Mouse (Mus musculus) kidney, adult 9 months (tissue): ENCODE measurements around the gene Ccdc34.

Experiments
- DNase-seq: peaks from one replicate; pipeline ENCODE4 v3.0.0; 2022

The Ccdc34 gene

DNA sequence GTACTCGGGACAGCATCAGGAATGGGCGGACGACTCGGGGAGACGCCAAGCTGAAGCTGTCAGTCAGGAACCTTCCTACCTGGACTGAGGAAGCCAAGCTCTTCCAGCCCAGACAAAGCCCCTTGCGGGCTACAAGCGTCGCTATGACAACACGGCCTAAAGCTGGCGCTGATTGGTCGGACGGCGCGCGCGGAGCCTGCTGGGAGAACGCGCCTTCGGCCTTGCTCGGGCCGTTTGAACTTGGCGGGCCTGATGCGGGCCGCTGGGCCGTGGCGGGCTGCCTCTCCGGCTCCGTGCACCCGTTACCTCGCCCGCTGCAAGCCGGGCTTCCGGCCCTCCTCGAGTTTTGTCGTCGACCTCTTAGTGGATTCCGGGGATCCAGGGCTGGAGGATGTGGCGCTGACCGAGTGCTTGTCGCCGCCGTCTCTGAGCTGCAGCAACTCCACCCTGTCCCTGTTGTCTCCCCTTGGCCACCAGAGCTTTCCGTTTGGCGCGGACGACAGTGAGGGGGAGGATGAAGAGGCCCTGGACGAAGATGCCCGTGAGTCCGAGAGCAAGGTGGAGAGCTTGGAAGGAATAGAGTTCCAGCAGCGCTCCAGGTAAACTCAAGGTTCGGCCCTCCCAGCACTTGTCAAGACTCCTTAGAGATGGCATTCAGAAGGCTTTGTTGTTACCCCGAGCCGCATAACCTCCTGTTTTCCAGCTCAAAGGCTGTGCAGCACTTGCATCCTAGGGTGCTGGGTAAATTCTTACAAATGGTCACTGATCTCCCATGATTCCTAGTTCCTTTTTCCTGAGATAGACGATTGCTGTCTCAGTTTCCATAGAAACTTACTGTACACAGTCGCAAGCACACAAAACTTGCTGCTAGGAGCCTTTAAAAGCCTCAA, at the start of gene Ccdc34:
Ccdc34 (plus strand) TSS at position 202 of the 890 bp plus-strand sequence.
- DNase-seq, result peak; percentile 92

DNA sequence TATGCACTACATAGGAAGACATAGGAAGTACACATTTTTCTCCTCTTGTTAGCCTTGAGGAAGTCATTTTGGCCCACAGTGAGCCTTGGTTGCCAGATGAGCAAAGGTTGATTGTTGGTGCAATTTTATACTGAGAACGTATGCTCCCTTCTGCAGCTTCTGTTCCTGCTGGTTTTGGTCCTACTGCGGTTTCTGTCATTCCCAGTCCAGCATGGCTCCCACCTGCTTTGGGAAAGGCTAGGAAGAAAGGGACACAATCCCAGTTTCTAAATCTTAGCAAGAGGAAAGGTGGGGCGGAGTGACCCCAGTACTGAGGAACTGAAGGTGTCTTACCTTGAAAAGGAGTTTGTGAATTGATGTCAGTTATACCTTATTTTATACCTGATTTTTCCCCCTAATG, 48.2 kb upstream of the Ccdc34 start:
- DNase-seq, result no peak

DNA sequence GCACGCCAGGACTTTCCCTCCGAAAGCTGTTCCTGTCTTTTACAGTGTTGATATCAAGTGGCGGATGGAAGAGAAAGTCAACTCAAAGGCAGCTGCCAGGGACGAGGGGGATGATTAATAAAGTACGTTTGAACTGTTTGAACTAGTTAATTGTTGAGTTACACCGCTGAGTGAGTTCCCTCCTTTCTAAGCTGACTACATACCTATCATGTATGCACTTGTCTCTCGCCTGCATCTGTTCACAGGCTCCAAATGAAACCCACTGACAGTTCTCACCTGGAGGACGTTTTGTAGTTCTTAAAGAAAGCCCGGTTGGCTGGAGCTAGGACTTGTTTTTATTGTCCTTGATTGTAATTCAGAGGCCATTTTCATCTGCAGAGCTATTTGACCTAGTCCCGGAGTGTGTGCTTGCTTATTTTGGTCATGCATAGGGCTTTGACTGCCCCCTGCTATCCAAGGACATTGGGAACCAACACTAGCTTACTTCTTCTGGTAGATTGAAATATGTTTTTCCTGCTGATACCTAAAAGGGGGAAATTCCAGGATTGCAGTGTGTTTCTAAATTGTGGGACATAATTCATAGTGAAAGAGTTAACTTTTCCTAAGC, 47.6 kb upstream of the Ccdc34 start:
- DNase-seq, result no peak

DNA sequence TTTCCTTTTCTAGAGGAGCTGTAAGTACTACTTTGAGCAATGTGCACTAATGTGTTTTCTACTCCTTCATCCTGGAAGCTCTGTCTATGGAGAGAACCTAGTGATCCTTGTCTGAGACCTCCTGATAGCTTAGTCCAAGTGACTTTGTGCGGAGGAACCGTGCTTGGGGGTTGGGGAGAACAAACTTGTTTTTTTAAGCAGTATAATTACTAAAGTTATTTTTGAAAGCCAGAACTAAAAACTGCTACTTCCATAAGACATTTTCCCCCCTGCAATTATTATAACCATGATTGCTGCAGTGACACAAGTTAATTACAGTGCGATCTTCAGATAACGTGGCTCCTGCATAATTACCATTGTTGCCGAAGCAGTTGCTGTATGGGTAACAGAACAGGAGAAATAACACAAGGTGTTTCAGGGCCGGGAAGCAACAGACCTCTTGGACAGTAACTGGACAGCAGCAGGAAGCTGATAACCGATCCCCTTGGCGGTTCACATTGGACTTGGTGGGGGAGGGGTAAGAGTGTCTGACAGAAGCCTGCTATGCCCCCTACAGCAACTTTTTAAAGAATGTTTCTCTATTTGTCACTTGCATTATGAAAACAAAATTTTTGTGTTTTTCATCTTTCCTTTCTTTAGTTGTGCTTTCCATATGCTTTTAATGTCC, 46.7 kb upstream of the Ccdc34 start:
- no peak for DNase-seq

DNA sequence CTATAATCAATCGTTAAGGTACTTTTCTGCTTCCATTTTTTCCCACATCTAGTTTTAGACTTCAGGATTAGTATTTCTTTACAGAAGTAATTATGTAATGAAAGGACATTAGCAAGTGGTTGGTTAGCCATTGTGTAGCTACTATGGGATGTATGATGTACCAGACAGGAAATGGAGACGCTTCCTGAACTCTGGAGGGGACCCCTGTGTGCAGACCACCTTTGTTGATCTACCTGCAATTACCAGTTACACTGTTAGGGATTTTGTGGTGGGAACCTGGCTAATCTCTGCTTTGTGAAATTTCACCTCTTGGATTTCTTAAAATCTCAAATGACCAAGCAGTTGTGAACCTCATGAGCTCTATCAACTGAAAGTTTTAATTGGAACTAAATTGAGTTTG, 45.3 kb upstream of the Ccdc34 start:
- no peak for DNase-seq

DNA sequence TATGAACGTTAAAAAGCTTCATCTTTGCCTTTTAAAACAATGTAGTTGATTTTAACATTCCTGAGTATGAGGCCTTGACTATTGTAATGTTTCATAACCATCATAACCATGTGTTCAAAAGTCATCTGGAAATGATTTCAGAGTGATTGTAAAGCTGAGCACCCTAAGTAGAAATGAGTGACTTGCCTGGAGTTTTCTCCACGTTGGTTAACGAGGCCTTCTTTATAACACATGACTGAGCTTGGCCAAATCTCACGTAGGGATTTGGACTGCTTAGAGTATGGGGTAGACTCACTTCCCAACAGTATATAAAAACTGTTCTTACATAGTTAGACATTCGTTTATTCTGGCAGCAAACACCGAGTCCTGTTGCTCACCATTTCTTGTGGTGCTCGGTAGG, 44.7 kb upstream of the Ccdc34 start:
- DNase-seq, result no peak

DNA sequence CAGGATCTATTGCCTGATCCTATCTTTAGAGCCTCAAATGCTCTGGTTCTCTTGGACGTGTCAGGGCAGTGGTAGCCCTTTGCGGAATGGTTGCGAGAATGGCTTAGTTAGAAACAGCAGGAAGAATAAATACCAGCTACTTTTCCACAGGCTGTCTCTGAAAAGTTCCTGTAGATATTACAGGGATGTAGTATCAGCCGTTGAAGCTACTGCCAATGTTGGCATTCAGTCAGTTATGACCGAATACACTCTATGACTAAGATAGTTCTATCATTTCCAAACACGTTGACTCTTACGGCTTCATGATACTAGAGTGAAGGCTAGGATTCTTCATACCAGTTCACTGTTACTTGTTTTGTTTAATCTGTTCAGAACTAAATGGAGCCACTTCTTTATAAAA, 42.8 kb upstream of the Ccdc34 start:
- DNase-seq, result no peak

DNA sequence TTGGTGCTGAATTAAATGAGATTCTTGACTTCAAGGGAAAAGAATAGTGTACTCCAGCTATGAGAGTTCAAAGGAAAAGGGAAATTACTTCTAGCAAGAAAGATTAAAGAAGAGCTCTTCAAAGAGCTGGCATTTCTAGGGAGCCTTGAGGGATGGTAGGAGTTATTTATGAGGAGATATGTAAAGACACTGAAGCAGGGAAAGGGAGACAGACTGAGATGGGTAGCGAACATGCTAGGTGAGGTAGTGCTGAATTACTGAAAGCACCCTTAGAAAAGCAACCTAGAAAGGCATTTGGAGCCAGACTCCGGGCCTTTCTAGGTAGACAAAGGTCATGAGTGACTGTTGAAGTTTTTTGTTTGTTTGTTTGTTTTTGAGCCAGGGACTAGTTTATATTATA, 41.4 kb upstream of the Ccdc34 start:
- DNase-seq, result no peak

DNA sequence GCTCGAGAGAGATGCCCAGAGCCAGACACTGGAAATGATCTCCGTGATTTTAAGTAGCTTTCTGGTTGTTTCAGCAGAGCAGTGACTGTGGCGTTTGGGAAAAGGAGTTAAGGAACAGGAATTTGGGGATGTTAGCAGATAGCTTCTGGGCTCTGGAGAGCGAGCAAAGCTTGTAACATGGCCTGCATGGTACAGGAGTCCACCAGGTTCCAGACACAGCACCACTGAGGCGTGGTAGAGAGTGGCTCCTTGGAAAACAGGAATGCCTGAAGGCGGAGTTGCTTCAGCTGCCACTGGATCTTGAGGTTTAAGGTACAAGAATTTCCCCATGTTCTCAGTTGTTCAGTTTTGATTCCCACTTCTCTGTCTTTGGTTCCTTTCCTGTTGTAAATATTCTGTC, 40.3 kb upstream of the Ccdc34 start:
- DNase-seq, result peak; percentile 59

DNA sequence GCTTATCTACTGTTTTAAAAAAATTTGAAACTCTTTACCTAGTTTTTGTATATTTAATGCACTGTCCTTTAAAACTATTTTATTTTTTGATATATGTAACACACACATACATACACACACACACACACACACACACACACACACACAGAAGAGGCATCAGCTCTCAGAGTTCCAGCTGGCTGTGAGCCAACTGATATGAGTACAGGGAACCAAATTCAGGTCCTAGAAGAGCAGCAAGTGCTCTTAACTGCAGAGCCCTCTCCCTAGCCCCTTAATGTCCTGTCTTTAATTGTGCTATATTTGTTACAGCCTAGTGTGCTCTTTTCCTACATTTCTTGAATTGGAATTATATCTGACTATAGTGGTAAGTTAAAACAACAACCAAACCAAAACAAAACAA, 38.4 kb upstream of the Ccdc34 start:
- DNase-seq, result no peak

DNA sequence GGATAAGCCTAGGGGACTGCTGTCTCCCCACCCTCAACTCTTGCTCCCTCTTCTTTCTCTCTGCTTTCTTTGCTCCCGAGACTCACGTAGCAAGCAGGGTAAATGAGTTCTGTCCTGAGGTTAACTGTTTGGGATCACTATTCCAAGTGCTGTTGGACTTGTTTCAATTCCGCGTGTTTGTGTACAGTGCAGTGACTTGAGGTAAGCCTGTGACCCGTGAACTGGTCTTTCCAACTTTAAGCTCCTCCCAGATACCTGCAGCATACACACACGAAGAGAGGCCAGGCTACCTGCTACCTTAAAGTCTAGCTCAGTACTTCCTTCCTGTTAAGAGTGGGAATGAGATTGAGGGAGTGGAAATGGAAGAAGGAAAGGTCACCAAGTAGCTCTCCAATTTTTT, 34.2 kb upstream of the Ccdc34 start:
- peak; percentile 89 for DNase-seq

DNA sequence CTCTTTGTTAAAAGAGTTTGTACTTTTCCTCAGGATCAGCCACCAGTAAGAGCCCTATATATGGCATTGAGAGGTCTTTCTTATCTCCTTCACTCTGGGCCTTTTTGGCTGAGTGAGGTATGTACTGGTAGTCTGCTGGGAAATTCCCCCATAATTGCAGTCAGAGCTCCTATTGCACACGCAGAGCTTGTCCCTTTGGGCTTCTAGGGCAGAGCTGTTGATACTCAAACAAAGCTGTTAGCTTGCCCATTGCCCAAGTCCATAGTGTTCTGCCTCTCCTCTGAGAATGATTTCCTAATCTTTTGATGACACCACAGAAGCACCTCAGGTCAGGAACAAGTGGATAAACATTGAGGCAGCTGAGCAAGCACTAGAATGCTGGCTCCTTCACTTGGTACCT, 32.7 kb upstream of the Ccdc34 start:
- peak; percentile 81 for DNase-seq

DNA sequence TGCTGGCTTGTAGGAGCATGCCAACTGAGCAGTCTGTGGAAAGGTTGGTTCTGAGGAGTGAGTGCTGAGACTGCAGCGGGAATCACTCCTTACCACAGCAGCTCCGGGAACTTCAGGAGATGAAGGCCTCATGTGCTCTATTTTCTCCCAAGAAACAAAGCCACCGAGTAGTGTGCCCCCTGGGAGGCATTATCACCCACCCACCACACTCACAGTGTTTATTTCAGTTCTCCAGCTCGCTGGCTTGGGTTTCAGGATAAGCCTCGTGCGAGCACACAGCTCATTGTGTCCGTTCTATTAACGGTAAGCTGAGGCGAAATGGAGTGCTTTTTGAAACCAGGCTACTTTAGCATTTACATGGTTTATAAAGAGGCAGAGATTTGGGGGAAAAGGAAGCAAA, 32.1 kb upstream of the Ccdc34 start:
- no peak for DNase-seq

DNA sequence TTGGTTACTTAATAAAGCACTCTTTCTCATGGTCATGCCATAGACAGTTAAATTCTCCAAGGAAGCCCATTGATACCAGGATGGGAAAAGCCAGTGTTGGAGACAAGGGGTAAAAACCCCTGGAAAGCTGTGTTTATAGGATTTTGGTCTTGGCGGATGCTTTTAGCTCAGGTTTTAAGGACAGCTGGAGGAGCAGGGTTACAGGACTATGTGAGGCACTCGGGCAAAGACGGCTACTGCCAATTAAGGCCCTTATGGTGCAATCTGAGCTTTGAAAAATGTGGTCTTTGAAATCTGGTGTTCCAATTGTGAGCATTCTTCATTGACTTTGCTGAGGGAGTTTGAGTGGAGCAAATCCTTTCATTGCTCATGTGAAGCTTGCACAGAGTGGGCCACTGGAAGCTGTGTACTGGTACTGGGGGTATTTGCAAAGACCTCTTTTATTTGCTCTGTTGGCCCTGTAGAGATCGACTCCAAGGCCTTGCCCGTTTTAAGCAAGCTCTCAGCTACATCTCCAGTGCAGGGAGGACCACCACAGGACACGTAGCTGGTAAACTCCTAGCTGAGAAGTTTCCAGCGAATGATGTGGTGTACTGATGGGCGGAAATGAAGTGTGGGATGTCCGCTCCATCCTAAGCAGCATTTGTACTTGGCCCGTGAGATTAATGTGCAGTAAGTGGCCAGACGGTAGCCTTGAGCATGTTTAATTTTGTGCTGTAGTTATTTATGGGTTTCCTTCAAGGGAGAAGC, 31.4 kb upstream of the Ccdc34 start:
- DNase-seq, result no peak

DNA sequence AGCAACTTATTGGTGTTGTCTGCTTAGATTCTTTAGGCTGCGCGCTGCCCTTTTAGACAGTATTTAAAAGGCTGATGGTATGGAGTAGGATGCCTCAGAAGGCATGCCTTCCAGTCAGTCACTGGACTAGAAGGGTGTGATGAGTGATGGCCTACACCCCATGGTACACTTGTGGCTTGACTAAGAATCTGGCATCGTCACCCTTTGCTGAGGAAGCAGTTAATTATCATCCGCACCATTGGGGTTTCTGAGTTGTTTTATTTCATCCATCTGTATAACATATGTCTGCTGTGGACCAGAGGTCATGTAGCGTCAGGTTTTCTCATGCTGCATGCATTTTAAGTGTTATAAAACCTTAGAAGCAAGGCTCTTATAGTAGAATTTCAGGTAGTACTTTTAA, 29.7 kb upstream of the Ccdc34 start:
- no peak for DNase-seq

DNA sequence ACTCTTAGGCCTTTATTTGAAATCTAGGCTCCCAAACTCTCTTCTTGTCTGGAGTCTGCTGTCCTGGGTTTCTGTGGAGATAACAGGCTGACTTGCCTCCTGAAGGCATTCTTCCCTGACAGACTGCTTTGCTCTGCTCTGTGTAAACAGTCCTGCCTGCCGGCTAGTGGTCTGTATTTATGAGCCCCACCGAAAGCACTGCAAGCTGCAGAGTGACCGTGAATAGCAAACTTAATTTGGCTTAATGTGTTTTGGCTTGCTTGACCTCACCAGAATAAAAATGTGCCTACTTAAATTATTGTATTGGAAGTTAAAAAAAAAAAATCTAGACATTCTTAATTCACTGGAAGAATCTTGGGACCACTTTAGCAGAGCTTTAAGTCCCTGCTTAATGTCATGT, 28.4 kb upstream of the Ccdc34 start:
- DNase-seq, result no peak

DNA sequence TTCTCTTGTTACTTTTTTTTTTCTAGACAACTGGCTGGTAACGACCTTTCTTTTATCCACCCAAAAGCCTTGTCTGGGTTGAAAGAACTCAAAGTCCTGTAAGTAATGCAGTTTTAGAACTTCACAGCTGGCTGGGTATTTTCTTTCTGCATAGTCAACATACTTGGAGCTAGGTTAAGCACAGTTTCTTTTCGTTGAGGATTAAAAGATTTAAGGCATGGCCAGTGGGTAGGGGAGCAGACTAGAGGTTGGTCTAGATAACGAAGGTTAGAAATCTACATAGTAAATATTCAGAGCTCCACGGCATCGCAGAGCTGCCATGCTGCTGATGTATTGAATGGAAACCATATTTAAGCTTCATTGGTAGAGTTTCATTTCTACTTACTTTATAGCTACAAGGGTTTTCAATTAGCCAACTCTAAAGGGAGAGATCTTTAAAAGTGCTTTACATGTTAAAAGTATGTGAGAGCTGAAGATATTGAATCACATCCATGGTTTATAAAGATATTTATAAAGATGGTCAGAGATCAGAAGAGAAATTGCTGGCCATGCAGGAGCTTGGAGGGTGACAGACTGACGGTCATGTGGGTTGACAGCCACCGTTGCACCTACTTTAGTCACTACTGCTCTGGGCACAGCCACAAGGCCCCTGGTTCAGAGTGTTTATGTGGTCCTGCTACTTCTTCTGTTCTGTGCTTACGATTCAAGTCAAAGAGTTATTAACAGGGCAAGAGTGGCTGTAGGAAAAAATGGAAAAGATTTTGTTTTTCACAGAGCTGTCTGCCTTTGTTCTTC, 27.7 kb upstream of the Ccdc34 start:
- peak; percentile 59 for DNase-seq

DNA sequence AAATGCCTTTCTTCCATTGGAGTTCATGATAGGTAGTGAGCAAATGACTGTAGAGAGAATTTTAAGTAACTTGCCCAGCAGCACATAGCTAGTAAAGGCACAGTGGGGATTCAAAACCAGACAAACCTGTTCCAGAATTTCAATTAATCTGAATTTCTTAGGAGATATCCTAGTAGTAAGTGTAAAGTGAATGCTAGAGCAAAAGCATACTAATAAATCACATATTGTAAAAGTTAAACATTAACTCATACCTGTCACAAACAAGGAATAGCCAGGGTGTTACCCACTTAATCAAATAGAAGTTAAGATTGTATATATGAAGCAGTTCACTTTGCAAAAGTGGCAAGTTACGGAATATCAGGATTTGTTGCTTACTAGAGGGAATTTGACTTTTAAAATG, 25.9 kb upstream of the Ccdc34 start:
- DNase-seq, result no peak

DNA sequence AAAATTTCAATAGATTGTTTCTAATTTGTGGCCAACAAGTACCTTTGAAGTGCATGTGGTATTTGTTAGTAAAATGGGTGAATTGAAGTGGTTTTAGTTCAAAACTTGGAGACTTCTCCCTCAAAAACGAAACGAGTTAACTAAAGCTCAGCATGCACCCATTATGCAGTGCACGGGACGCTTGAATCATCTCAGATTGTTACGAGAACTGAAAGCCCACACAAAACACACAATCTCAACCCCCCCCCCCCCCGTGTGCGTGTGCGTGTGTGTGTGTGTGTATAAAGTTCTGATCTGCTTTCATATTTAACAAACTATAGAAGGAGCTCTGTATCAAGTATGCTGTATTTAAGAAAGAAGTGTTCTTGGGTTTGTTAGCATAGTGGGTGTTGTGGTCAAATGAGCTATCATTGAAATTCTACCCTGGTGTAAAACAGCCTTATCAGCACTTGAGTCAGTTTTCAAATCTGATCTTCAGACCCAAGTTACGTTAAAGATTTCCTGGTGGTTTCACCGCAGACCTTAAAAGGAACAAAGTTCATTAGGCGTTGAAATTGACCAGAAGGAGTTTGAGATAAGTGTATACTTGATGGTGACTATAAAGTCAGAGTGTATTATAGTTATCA, 25.1 kb upstream of the Ccdc34 start:
- DNase-seq, result no peak

DNA sequence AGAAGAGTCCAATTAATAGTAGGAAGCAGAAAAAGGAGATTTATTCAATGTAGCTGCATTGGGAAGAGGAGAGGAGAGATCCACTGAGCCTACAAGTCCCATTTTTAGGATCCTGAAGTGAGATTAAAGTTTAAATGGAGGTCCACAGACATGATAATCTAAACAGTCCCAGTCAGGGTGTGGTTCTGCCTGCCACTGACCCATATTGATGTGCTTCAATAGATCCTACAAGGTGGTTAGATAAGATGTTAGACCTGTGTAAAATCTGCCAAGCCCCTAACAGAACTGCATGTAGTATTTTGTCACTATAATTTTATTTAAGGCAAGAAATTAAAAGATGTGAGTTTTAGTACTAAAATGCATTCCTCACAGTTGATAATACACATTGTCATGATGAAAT, 24.2 kb upstream of the Ccdc34 start:
- DNase-seq, result no peak

DNA sequence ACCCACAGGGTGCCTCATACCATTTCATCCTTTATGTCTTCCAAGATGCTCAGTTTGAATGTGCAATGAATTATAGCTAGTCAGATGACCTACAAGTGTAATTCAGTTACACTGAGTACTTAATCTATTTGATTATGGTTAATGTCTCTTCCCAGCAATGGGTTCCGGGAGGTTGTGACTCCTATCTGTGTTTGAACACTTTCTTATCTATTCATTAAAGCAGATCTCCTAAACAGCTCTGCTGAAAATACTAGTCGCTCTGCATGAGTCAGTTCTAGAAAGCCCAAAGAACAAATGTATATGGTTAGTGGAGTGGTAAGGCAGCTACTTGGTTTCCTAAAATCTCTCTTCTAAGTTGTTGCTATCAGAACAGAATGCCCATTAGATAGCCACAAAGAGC, 22.6 kb upstream of the Ccdc34 start:
- no peak for DNase-seq

DNA sequence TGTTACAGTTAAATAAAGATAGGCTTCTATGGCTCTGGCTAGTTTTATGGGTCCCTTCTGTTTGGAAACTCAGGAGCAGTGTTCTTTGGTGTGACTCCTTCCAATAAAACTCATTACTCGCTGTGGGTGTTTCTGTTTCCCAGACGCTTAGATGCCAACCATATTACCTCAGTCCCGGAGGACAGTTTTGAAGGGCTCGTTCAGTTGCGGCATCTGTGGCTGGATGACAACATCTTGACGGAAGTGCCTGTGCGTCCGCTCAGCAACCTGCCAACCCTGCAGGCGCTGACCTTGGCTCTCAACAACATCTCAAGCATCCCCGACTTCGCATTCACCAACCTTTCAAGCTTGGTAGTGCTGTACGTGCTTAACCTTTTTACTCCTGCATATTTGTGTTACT, 21.2 kb upstream of the Ccdc34 start:
- no peak for DNase-seq
